Mouse (Mus musculus) lung, embryonic 14.5 days (tissue): ENCODE measurements around the gene Vmn1r112. TPM values are rescaled to one million over a fixed set of nuclear protein-coding genes. Genes with fewer than 3 reads are reported as not detected.
"Not testable (repeated sequence)": the region's sequence is repeated elsewhere in the genome, so short reads cannot be mapped to it uniquely, and the experiment has no call there.

ENCODE experiments used
- ATAC-seq: fragments of 200-750 bp; cut with Nextera tagmentation; 2 replicates; pipeline ENCODE4 v1.8.0; 2017; ENCODE audit warnings: mild to moderate bottlenecking, moderate TSS enrichment, moderate library complexity; ENCODE audit not compliant: insufficient read depth
- DNase-seq: peaks from one replicate; pipeline ENCODE4 v3.0.0-alpha.2; 2015
- H3K27ac ChIP-seq: fragments of 300-500 bp; sonication (generic); 2 replicates; pipeline ENCODE4 v1.5.1; 2014; ENCODE audit warnings: low read depth, mild to moderate bottlenecking, moderate library complexity
- H3K27me3 ChIP-seq: fragments of 300-500 bp; sonication (generic); 2 replicates; pipeline ENCODE4 v1.6.1; 2014; ENCODE audit warnings: low read length, control low read depth; ENCODE audit not compliant: insufficient read depth
- H3K36me3 ChIP-seq: fragments of 300-500 bp; sonication (generic); 2 replicates; pipeline ENCODE4 v1.6.1; 2014; ENCODE audit warnings: control low read depth; ENCODE audit not compliant: insufficient read depth
- H3K4me1 ChIP-seq: fragments of 300-500 bp; sonication (generic); 2 replicates; pipeline ENCODE4 v1.6.1; 2014; ENCODE audit warnings: antibody characterized with exemption, control low read depth; ENCODE audit not compliant: insufficient read depth
- H3K4me2 ChIP-seq: fragments of 300-500 bp; sonication (generic); 2 replicates; pipeline ENCODE4 v1.6.1; 2014; ENCODE audit warnings: mild to moderate bottlenecking
- H3K4me3 ChIP-seq: fragments of 300-500 bp; sonication (generic); 2 replicates; pipeline ENCODE4 v1.5.1; 2014; ENCODE audit warnings: low read depth, low read length
- H3K9ac ChIP-seq: fragments of 300-500 bp; sonication (generic); 2 replicates; pipeline ENCODE4 v1.6.1; 2014
- H3K9me3 ChIP-seq: fragments of 300-500 bp; sonication (generic); 2 replicates; pipeline ENCODE4 v1.6.1; 2016; ENCODE audit warnings: low read depth, low read length, control low read depth
- WGBS: fragments of 180-500 bp; shearing (Covaris S2); extraction: QIAGEN DNeasy Blood & Tissue Kit; methylation state at CpG from one replicate; pipeline ENCODE4 v1.1.7; 2014; 5-methylcytosine and 5-hydroxymethylcytosine counted together
- polyA plus RNA-seq: library from polyadenylated mRNA; unstranded; fragments of >200 nt; fragmentation: Nextera tagmentation; extraction: Ambion mirVana; gene quantifications from 2 replicates; pipeline ENCODE4 v1.2.1, GENCODE M21; 2014

Gene Vmn1r112
- not detected in 2 replicates for polyA plus RNA-seq

DNA sequence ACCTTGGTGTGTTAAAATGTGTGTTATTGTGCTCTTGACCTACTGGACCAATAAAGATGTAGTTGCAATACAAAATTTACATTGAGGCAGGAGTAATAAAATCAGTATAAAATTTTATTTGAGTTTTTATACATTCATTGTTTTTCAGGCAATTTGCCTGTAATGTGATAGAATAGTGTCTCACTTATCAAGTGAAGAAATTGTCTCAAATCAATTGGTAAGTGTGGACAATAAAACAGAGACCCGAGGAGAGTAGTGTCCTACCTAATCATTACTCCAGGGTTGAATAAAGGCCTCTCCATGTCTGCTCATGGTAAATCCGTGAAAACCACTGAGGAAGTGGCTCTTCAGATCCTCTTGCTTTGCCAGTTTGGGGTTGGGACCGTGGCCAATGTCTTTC is at the start of gene Vmn1r112:
Gene Vmn1r112 (plus strand): TSS at position 301 of the 400 bp plus-strand sequence.
- not testable (repeated sequence) for DNase-seq, H3K4me1 ChIP-seq, H3K27ac ChIP-seq, H3K9me3 ChIP-seq, H3K4me2 ChIP-seq, H3K36me3 ChIP-seq, ATAC-seq, H3K9ac ChIP-seq, H3K27me3 ChIP-seq, H3K4me3 ChIP-seq
- no CpG with 5 or more reads among the region's 3 CpGs for whole genome bisulfite sequencing

DNA sequence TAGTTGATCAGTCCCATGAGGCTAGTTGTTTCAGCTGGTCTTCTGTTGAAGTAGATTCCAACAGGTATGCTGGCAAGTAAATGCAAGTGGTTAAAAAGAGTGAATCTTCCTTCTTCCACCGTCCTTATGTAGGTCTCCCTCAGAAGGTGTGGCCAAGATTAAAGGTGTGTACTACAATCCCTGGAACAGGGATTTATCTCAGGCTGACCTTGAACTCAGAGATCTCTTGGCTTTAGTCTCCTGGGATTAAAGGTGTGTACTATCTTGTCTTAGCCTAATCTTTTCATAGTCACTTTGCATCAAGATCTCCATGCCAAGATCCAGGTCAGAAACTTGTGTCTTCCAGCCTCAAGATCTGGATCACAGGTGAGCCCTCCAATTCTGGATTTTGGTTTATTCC is 40.5 kb upstream of the Vmn1r112 start, which contains the start of gene Gm10668:
Gene Gm10668 (minus strand): TSS at position 101 of the 400 bp plus-strand sequence.
- not testable (repeated sequence) for H3K36me3 ChIP-seq, H3K27ac ChIP-seq, H3K4me3 ChIP-seq, H3K4me1 ChIP-seq, DNase-seq, H3K9ac ChIP-seq, H3K27me3 ChIP-seq, ATAC-seq, H3K4me2 ChIP-seq, H3K9me3 ChIP-seq
- no CpG with 5 or more reads among the region's 1 CpGs for WGBS

DNA sequence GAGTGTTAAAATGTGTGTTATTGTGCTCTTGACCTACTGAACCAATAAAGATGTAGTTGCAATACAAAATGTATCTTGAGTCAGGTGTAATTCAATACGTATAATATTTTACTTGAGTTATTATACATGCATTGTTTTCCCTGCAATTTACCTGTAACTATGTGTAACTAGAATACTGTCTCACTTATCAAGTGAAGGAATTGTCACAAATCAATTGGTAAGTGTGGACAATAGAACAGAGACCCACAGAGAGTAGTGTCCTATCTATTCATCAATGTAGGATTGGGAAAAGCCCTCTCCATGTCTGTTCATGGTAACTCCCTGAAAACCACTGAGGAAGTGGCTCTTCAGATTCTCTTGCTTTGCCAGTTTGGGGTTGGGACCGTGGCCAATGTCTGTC is 16.0 kb downstream of the Vmn1r112 start, which contains the start of gene Vmn1r113:
Gene Vmn1r113 (plus strand): TSS at position 301 of the 400 bp plus-strand sequence.
- H3K36me3 ChIP-seq, H3K9ac ChIP-seq, DNase-seq, H3K27me3 ChIP-seq, H3K27ac ChIP-seq, H3K4me2 ChIP-seq, H3K4me1 ChIP-seq, ATAC-seq, H3K4me3 ChIP-seq, H3K9me3 ChIP-seq: not testable (repeated sequence)
- WGBS: 48% methylated on average over 2 of the region's 2 CpGs

DNA sequence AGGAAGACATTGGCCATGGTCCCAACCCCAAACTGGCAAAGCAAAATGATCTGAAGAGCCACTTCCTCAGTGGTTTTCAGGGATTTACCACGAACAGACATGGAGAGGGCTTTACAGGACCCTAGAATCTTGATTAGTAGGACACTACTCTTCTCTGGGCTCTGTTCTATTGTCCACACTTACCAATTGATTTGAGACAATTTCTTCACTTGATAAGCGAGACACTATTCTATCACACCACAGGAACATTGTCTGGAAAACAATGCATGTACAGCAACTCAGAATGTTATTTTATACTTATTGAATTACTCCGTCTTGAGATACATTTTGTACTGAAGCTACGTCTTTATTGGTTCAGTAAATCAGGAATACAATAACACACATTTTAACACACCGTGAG is 41.1 kb downstream of the Vmn1r112 start, which contains the start of gene Vmn1r114:
Gene Vmn1r114 (minus strand): TSS at position 101 of the 400 bp plus-strand sequence.
- not testable (repeated sequence) for H3K4me3 ChIP-seq, H3K27ac ChIP-seq, H3K36me3 ChIP-seq, H3K27me3 ChIP-seq, H3K4me2 ChIP-seq, H3K9me3 ChIP-seq, H3K4me1 ChIP-seq, H3K9ac ChIP-seq, ATAC-seq, DNase-seq
- no CpG with 5 or more reads among the region's 5 CpGs for WGBS

Other genes starting within 250 kb of the Vmn1r112 start
- not detected in 2 replicates for gene Vmn1r104, start 237.3 kb upstream of the Vmn1r112 start, polyA plus RNA-seq
- not detected in 2 replicates for gene Gm5726, start 225.4 kb upstream of the Vmn1r112 start, polyA plus RNA-seq
- gene Gm4141, start 194.9 kb upstream of the Vmn1r112 start, polyA plus RNA-seq: not detected in 2 replicates
- not detected in 2 replicates for gene Gm4513, start 172.2 kb upstream of the Vmn1r112 start, polyA plus RNA-seq
- gene Vmn1r107, start 102.3 kb upstream of the Vmn1r112 start, polyA plus RNA-seq: not detected in 2 replicates
- gene Vmn1r111, start 68.0 kb upstream of the Vmn1r112 start, polyA plus RNA-seq: not detected in 2 replicates
- not detected in 2 replicates for gene Gm10668, start 40.6 kb upstream of the Vmn1r112 start, polyA plus RNA-seq
- not detected in 2 replicates for gene Vmn1r113, start 16.1 kb downstream of the Vmn1r112 start, polyA plus RNA-seq
- gene Vmn1r114, start 41.0 kb downstream of the Vmn1r112 start, polyA plus RNA-seq: not detected in 2 replicates
- gene Vmn1r115, start 73.8 kb downstream of the Vmn1r112 start, polyA plus RNA-seq: not detected in 2 replicates
- gene Vmn1r116, start 101.1 kb downstream of the Vmn1r112 start, polyA plus RNA-seq: not detected in 2 replicates
- gene Vmn1r117, start 112.9 kb downstream of the Vmn1r112 start, polyA plus RNA-seq: not detected in 2 replicates
- gene Vmn1r118, start 141.2 kb downstream of the Vmn1r112 start, polyA plus RNA-seq: not detected in 2 replicates
- not detected in 2 replicates for gene Vmn1r119, start 241.3 kb downstream of the Vmn1r112 start, polyA plus RNA-seq